Mouse (Mus musculus) ES-E14 (cell line): Measurements from ENCODE around the gene 4930470P17Rik.

ENCODE experiments used
- CHD2 ChIP-seq: IDR thresholded peaks from 2 replicates; pipeline ENCODE4 v1.6.1; 2014; ENCODE audit warnings: mild to moderate bottlenecking, low read depth, low read length, inconsistent platforms
- HCFC1 ChIP-seq: IDR thresholded peaks from 2 replicates; pipeline ENCODE4 v1.6.1; 2012; ENCODE audit warnings: low read length, inconsistent platforms, borderline replicate concordance; ENCODE audit not compliant: insufficient read depth

DNA sequence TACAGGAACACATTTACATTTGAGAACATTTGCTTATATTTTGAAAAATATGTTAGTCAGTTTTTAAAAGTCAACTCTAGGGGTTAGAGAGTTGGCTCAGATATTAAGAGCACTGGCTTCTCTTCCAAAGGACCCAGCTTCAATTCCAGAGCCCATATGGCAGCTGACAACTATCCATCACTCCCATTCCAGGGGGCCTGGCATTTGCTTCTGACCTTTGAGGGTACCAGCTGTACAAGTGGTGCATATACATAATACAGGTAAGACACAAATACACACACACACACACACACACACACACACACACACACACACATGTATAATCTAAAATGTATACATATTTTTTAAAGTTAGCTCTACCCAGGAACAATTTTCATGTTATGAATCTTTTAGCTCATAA is 30.6 kb upstream of the 4930470P17Rik start:
- TF ChIP-seq CHD2 (no peak), HCFC1 (no peak)
